Mouse (Mus musculus): ENCODE results near the gene Setd1b. TPM values are rescaled to one million over a fixed set of nuclear protein-coding genes. Genes with fewer than 3 reads are reported as not detected.

The Setd1b gene
- 1 to 10 TPM; 9.0 to 9.8 TPM for total RNA-seq (2021)
- long read RNA-seq, experiment 1: 0 reads
- long read RNA-seq, experiment 2, partial matches to known transcripts: 4 of 5 reads
- long read RNA-seq, experiment 2, other reads (novel, unspliced or antisense): 1 of 5 reads

DNA sequence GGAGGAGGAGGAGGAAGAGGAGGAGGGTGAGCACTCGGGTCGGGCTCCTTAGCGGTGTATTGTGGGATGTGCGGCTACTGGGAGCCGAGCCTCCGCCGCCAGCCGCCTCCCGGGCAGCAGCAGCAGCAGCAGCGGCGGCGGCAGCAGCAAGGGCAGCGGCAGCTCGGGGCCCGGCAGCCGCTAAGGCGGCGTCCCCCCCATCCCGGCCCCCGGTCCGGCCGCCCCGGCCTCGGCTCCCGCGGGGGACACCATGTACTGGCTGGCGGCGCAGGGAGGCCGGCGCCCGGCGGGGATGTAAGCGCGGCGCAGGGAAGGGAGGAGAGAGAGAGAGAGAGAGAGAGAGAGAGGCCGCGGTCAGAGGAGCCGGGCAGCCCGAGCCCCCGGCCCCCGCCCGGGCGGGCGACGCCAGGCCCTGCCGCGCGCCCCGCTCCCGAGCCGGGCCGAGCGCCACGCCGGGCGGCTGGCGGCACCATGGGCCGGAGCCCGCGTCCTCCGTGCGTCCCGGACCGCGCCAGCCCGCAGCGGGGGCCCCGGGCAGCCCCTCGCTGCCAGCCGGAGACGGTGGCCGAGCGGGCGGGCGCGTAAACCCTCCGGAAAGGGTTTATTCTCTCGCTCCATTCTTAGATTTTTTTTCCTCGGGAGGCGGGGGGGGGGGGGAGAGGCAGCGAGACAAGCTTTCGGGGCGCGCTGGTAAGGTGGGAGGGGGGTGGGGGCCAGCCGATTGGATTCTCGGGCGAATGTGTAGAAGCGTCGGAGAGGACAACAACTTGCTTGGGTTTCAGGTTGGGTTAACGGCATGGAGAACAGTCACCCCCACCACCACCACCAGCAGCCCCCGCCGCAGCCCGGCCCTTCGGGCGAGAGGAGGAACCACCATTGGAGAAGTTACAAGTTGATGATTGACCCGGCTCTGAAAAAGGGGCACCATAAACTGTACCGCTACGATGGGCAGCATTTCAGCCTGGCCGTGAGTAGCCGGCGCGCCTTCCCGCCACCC, at the start of gene Setd1b:
Gene Setd1b (plus strand): TSS at position 33 of the 997 bp plus-strand sequence.
- DNase-seq (ENCODE audit: low spot score): peak; percentile 61

DNA sequence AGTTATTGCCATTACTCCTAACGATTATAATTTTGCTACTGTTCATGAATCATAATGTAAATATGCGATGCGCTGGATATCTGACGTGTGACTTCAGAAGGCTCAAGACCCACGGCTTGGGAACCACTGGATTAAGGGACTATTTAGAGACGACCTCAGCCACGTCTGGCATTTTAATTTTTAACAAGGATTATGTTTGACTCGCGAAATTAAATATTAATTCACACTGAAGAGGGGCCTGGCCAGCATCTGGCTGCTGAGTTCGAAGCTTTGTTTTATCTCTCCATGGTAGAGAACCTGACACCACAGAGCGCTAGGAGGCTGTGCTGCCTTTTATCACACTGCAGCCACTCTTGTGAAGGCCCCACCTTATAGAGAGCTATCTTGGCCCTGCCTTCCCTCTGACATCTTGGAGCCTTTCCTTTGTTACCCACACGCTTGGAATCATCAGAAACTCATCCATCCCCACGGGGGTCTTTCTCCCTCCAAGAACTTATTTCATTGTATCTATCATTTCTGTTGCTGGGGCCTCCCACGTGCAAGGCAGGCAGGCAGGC, 48.8 kb upstream of the Setd1b start:
- no peak for DNase-seq (ENCODE audit: low spot score)

- DNase-seq (ENCODE audit: low spot score): no peak
Observed at GRCm38 (mm10) chr5:123094238-123094991, 47.6 kb upstream of the Setd1b start.

DNA sequence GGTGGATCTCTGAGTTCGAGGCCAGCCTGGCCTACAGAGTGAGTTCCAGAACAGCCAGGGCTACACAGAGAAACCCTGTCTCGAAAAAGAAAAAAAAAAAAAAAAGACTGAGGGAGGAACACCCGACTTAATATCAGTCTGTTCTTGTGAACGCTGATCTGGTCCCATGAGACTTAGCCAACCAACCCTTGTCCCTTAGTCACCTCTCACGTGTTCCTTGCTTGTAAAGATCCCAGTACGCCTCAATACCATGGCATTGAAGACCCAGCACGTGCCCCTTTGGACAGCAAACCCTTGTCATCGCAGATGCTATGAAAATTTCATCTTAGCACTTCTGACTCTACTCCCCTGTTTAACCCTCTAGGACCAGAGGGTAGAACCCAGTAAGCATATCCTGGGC, 45.7 kb upstream of the Setd1b start:
- no peak for DNase-seq (ENCODE audit: low spot score)

DNA sequence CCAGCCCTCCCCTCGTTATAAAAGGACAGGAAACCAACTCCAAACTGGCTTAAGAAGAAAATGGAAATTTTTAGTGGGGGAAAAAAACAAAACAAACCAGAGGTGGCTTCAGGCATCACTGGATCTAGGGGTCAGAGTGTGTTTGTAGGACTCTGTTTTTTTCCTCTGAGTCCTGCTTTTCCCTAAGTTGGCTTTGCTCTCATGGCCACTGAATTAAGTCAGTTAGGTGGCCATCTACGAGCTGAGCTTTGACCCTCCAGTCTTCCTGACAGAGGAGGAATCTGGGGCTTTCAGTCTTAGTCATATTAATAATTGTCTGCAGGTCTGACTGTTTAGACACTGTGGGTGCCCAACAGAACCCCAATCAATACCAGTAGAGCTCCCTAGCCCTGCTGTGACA, 43.5 kb upstream of the Setd1b start:
- no peak for DNase-seq (ENCODE audit: low spot score)

- no peak for DNase-seq (ENCODE audit: low spot score)
Observed at GRCm38 (mm10) chr5:123102376-123102775, 39.6 kb upstream of the Setd1b start.

- DNase-seq (ENCODE audit: low spot score): peak; percentile 39
Observed at GRCm38 (mm10) chr5:123103556-123103955, 38.4 kb upstream of the Setd1b start.

DNA sequence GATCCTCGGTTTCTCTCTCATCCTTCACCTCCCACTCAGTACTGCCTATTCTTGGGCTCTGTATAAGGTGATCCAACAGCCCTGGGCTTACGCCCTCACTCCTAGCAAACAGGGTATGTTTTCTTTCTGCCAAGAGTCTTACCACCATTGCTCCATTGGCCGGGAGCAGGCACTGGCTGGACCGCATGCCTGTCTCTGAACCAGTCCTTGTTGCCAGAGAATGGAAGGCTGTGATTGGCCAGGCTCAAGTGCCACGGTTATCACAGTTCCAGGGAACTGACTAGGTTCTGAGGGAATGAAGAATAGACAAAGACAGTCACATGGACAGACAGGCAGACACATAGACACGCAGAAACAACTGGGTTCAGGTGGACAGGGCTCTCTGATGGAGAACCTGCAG, 37.2 kb upstream of the Setd1b start:
- no peak for DNase-seq (ENCODE audit: low spot score)

GRCm38 (mm10) chr5:123109452-123110203, 32.4 kb upstream of the Setd1b start:
- DNase-seq (ENCODE audit: low spot score): no peak

DNA sequence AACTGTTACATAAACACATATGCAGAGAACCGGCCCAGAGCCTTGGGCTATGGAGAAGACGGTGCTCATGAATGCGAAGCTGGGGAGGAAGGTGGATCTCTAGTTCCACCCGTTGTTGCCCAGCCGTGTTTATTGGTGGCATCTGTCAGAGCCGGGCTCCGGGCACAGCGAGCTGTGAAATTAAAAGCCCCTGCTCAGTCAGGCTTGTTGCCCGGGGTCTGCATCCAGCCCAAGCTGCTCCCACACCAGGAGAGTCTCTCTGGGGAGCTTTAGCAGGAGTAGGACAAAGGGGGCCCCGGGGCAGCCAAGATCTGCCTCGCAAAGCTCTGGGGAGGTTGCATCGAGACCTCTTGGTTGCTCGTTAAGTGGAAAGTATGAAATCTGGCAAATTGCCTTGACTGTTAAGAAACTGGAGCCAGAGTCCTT, 31.7 kb upstream of the Setd1b start:
- no peak for DNase-seq (ENCODE audit: low spot score)

GRCm38 (mm10) chr5:123114109-123114508, 27.9 kb upstream of the Setd1b start:
- DNase-seq (ENCODE audit: low spot score): no peak

- DNase-seq (ENCODE audit: low spot score): no peak
Observed at GRCm38 (mm10) chr5:123114924-123115323, 27.1 kb upstream of the Setd1b start.

DNA sequence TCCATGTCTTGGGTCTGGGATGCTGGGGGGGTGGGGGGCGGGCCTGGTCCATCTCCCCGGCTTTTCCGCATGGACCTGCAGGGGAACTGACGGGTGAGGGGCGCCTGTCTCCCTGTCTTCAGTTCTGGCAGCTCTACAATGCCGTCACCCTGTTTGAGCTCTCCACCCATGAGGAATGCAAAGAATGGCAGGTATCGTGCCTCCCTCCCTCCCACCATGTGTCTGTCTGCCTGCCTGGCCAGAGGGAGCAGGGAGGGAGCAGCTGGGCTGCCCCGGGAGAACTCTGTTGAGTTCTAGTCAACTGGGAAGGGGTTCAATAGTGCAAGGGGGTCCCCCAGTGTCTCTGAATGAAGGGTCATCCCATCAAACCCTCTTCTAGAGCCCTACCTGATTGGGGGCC, 25.9 kb upstream of the Setd1b start:
- DNase-seq (ENCODE audit: low spot score): no peak

DNA sequence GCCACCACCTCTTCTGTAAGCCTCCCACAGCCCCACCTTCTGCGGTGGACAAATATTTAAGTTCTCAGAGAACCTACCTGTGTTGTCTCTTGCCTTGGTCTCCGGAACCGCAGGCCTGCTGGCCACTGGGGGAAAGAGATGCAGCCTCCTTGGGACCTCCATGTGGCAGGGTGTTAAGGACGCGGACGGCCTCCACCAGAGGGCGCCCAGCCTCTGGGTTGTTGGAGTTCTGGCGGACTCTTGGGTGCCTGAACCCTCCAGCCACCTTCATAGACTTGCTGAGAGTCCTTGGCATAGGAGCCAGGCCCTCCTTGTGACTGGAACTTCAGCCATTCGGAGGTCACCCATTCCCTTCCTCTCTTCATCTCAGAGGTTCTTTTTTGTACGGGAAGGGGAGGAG, 24.7 kb upstream of the Setd1b start:
- DNase-seq (ENCODE audit: low spot score): peak; percentile 74

DNA sequence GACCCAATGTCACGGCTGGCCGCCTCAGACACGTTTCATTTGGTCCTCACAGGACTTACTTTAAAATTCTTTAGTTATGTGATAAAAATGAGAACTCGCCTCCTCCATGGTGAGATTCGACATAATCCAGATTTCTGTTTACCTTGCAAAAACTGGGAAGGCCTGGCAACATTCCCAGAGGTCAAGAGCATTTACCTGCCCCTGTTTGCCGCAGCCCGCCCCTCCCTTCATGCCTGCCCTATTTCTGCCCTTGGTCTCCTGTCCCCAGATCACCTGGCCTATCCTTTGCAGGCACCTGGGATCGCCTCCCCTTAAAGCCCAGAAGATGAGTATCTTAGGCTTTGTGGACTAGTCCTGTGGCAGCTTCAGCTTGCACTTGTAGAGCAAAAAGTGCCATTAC, 24.2 kb upstream of the Setd1b start:
- no peak for DNase-seq (ENCODE audit: low spot score)

GRCm38 (mm10) chr5:123118826-123119225, 23.2 kb upstream of the Setd1b start:
- no peak for DNase-seq (ENCODE audit: low spot score)

DNA sequence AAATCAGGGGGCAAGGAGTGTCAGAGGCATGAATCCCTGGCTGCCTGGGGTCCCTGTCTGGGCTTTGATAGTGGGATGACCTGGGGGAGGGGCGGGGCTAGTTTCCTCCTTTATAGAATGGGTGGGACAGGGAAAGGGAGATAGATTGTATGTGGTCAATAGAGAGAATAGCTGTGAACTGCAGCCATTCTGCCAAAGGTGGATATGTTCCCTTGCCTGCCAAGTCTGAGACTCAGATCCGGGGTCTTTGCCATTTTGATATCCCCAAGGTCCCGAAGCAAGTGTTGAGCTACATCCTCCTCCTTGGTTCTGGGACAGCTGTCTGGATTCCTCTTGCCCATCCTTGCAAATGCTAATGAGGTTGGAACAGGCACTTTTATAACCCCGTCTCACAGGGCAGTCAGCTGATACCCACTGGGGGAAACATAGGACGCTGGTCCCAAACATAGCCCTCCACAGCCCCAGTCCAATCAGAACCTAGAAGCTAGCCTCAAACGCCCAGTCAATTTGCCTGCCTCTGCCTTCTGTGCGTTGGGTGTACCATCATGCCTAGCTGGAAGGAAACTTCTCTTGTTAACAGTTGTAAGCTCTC, 21.3 kb upstream of the Setd1b start:
- no peak for DNase-seq (ENCODE audit: low spot score)

- no peak for DNase-seq (ENCODE audit: low spot score)
Observed at GRCm38 (mm10) chr5:123122181-123122580, 19.8 kb upstream of the Setd1b start.

GRCm38 (mm10) chr5:123125105-123125504, 16.9 kb upstream of the Setd1b start:
- no peak for DNase-seq (ENCODE audit: low spot score)

DNA sequence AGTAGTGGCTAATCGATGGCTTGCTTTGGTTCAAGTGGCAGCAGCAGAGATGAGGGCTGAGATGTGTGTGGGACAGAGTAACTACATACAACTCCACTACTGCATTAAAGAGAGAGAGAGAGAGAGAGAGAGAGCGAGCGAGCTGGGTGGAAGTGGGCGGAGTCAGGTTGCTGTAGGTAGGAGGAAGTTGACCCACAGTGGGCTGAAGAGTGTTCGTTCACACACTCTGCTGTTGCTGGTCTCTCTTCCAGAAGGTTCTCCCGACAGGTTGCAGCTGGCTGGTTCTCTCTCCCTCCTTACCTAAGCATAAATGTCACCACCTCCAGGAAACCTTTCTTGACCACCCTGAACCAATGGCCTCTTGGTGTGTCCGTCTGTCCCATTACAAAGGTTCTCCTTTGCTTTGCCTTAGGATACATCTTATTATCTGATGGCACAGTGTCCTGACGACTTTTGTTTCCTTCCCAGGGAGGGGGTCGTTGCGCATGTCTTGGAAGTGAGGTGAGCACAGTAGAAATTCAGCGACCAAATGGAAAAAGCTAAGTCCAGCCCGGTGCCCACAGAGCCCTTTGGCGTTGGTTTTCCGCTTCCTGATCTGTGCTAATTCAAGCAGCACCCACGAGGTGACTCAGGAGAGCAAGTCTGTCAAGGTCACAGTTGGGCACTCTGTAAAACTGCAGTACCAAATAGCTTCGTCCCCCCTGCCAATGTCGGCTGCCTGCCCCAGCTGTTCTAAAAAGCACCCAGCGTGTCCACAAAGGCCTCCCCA, 16.2 kb upstream of the Setd1b start:
- DNase-seq (ENCODE audit: low spot score): peak; percentile 50
